Mouse (Mus musculus): ENCODE results near the gene Olfr1361. TPM values are rescaled to one million over a fixed set of nuclear protein-coding genes. Genes with fewer than 3 reads are reported as not detected.

Olfr1361 gene
- total and polyA plus RNA-seq, 3 experiments, result 0.05 TPM; not detected in 2

- DNase-seq (ENCODE audit: low spot score), result no peak
- Histone ChIP-seq H3K27me3 (ENCODE audit: insufficient read depth, low read length) (no peaks in the 10 kb centered on the region), H3K4me1 (ENCODE audit: insufficient read depth, low read depth, low read length) (no peaks in the 10 kb centered on the region), H3K36me3 (replicated peaks) (no peaks in the 10 kb centered on the region), H3K4me3 (ENCODE audit: low read depth, low read length) (no peak within 1 kb of the TSS), H3K9me3 (replicated peaks) (no peaks in the 10 kb centered on the region)
- ATAC-seq (ENCODE audit: extremely low read depth, insufficient number of reproducible peaks, low FRiP score, poor library complexity, severe bottlenecking), result no peak
- TF ChIP-seq TAL1 (conservative IDR thresholded peaks at IDR 0.05; ENCODE audit: low read depth, low read length), result no peak
- no peak for TF ChIP-seq POLR2AphosphoS5 (IDR thresholded peaks at IDR 0.05; ENCODE audit: insufficient replicate concordance, low read depth, low read length)
- no peak for TF ChIP-seq GATA1 (IDR thresholded peaks at IDR 0.05; ENCODE audit: borderline replicate concordance, low read length)
- no peak for TF ChIP-seq GATA2 (IDR thresholded peaks at IDR 0.05; ENCODE audit: borderline replicate concordance, low read depth, low read length)
- TF ChIP-seq CTCF (IDR thresholded peaks at IDR 0.05; ENCODE audit: low read depth, low read length), result no peak
Observed at GRCm38 (mm10) chr13:21677305-21677704, 14.1 kb upstream of the Olfr1361 start, which contains the start of gene Olfr1360. TSS of gene Olfr1360 (minus strand) at chr13:21677405.

DNA sequence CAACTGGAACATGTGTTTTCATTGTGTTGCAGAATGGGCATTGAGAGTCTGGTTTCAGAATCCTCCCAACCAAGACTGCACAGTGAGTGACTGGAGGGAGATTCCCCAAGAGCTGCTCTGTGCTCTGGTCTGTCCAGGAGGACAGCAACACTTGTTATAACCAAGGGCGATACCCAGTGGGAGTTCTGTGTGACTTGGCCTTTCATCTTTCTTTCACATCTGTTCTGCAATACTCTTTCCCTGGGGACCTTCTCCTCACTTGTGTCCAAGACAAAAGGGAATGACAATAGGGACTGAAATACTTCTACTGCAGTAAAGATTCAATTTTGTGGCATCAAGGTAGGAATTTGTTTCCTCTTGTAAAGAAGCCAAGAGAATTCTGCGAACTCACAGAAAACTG is 20.8 kb downstream of the Olfr1361 start, which contains the start of gene Olfr11:
Gene Olfr11 (minus strand): TSS at position 101 of the 400 bp plus-strand sequence.
- DNase-seq (ENCODE audit: low spot score) (no peak), ATAC-seq (ENCODE audit: extremely low read depth, insufficient number of reproducible peaks, low FRiP score, poor library complexity, severe bottlenecking) (no peak)
- Histone ChIP-seq H3K4me3 (ENCODE audit: low read depth, low read length) (no peak within 1 kb of the TSS), H3K36me3 (replicated peaks) (no peaks in the 10 kb centered on the region), H3K9me3 (replicated peaks) (no peaks in the 10 kb centered on the region), H3K27me3 (ENCODE audit: insufficient read depth, low read length) (peaks cover 5% of the 10 kb centered on the region; the same call in 1 of the 2 replicates), H3K4me1 (ENCODE audit: insufficient read depth, low read depth, low read length) (no peaks in the 10 kb centered on the region)
- TF ChIP-seq POLR2AphosphoS5 (IDR thresholded peaks at IDR 0.05; ENCODE audit: insufficient replicate concordance, low read depth, low read length), result no peak
- TF ChIP-seq CTCF (IDR thresholded peaks at IDR 0.05; ENCODE audit: low read depth, low read length), result no peak
- TF ChIP-seq TAL1 (conservative IDR thresholded peaks at IDR 0.05; ENCODE audit: low read depth, low read length), result no peak
- no peak for TF ChIP-seq GATA2 (IDR thresholded peaks at IDR 0.05; ENCODE audit: borderline replicate concordance, low read depth, low read length)

DNA sequence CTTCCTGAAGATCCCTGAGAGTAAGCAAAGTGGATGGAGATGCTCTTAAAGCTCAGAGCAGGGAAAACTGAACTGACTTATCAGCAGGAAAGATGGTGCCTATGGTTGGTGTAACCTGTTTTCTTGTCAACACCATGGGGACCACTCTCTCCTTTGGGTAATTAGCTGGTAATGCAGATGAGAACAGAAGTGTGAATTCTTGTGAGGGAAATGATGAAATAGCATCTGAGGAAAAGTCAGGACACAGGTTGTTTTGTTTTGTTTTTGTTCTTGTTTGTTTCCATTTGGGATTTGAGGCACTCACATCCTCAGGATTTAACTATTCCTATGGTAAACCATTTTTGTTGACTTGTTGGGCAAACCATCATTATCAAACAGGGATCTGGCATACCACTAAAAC is 49.3 kb downstream of the Olfr1361 start, which contains the start of gene Olfr1362:
Gene Olfr1362 (minus strand): TSS at position 101 of the 400 bp plus-strand sequence.
- Histone ChIP-seq H3K9me3 (replicated peaks) (no peaks in the 10 kb centered on the region), H3K4me1 (ENCODE audit: insufficient read depth, low read depth, low read length) (no peaks in the 10 kb centered on the region), H3K4me3 (ENCODE audit: low read depth, low read length) (no peak within 1 kb of the TSS), H3K27me3 (ENCODE audit: insufficient read depth, low read length) (no peaks in the 10 kb centered on the region; the same call in 1 of the 2 replicates), H3K36me3 (replicated peaks) (no peaks in the 10 kb centered on the region)
- TF ChIP-seq CTCF (IDR thresholded peaks at IDR 0.05; ENCODE audit: low read depth, low read length), result no peak
- no peak for TF ChIP-seq POLR2AphosphoS5 (IDR thresholded peaks at IDR 0.05; ENCODE audit: insufficient replicate concordance, low read depth, low read length)
- no peak for TF ChIP-seq GATA2 (IDR thresholded peaks at IDR 0.05; ENCODE audit: borderline replicate concordance, low read depth, low read length)
- TF ChIP-seq TAL1 (conservative IDR thresholded peaks at IDR 0.05; ENCODE audit: low read depth, low read length), result no peak
- ATAC-seq (ENCODE audit: extremely low read depth, insufficient number of reproducible peaks, low FRiP score, poor library complexity, severe bottlenecking) (no peak), DNase-seq (ENCODE audit: low spot score) (no peak)

Other genes starting within 250 kb of the Olfr1361 start
Only the 20 nearest of the 33 such genes appear.
- 36.9 and 42.1 TPM in 2 replicates for gene Zkscan8, start 132.3 kb downstream of the Olfr1361 start, total RNA-seq (2014; fragmentation: Nextera tagmentation)
- 14.2 and 15.7 TPM in 2 replicates for gene Zkscan8, start 132.3 kb downstream of the Olfr1361 start, total RNA-seq (2017)
- 4.3 and 5.8 TPM in 2 replicates for gene Zkscan8, start 132.3 kb downstream of the Olfr1361 start, polyA plus RNA-seq (2012)
- not detected in 2 replicates for gene Olfr1366, start 120.6 kb downstream of the Olfr1361 start, total RNA-seq (2014; fragmentation: Nextera tagmentation)
- 0.23 and 0.44 TPM in 2 replicates for gene Olfr1366, start 120.6 kb downstream of the Olfr1361 start, total RNA-seq (2017)
- not detected in 2 replicates for gene Olfr1366, start 120.6 kb downstream of the Olfr1361 start, polyA plus RNA-seq (2012)
- not detected in 2 replicates for gene Olfr1535, start 103.5 kb downstream of the Olfr1361 start, total RNA-seq (2014; fragmentation: Nextera tagmentation)
- 0.06 and 0.11 TPM in 2 replicates for gene Olfr1535, start 103.5 kb downstream of the Olfr1361 start, total RNA-seq (2017)
- not detected in 2 replicates for gene Olfr1535, start 103.5 kb downstream of the Olfr1361 start, polyA plus RNA-seq (2012)
- gene Olfr1364, start 81.6 kb downstream of the Olfr1361 start, total RNA-seq (2014; fragmentation: Nextera tagmentation), result not detected in 2 replicates
- 0.17 and 0.27 TPM in 2 replicates for gene Olfr1364, start 81.6 kb downstream of the Olfr1361 start, total RNA-seq (2017)
- gene Olfr1364, start 81.6 kb downstream of the Olfr1361 start, polyA plus RNA-seq (2012), result not detected in 2 replicates
- gene Olfr1362, start 49.4 kb downstream of the Olfr1361 start, total RNA-seq (2014; fragmentation: Nextera tagmentation), result not detected in 2 replicates
- gene Olfr1362, start 49.4 kb downstream of the Olfr1361 start, total RNA-seq (2017), result 0.06 TPM in 1 of 2 replicates, not detected in the other
- not detected in 2 replicates for gene Olfr1362, start 49.4 kb downstream of the Olfr1361 start, polyA plus RNA-seq (2012)
- gene Olfr11, start 20.9 kb downstream of the Olfr1361 start, total RNA-seq (2014; fragmentation: Nextera tagmentation), result not detected in 2 replicates
- gene Olfr11, start 20.9 kb downstream of the Olfr1361 start, total RNA-seq (2017), result 0.05 TPM in 1 of 2 replicates, not detected in the other
- gene Olfr11, start 20.9 kb downstream of the Olfr1361 start, polyA plus RNA-seq (2012), result not detected in 2 replicates
- not detected in 2 replicates for gene Olfr1360, start 14.0 kb upstream of the Olfr1361 start, total RNA-seq (2014; fragmentation: Nextera tagmentation)
- gene Olfr1360, start 14.0 kb upstream of the Olfr1361 start, total RNA-seq (2017), result not detected in 2 replicates
- not detected in 2 replicates for gene Olfr1360, start 14.0 kb upstream of the Olfr1361 start, polyA plus RNA-seq (2012)
- not detected in 2 replicates for gene Olfr1359, start 34.7 kb upstream of the Olfr1361 start, total RNA-seq (2014; fragmentation: Nextera tagmentation)
- gene Olfr1359, start 34.7 kb upstream of the Olfr1361 start, total RNA-seq (2017), result 0.12 and 0.22 TPM in 2 replicates
- gene Olfr1359, start 34.7 kb upstream of the Olfr1361 start, polyA plus RNA-seq (2012), result not detected in 2 replicates
- 900 and 963 TPM in 2 replicates for gene Hist1h2bl, start 52.8 kb upstream of the Olfr1361 start, total RNA-seq (2014; fragmentation: Nextera tagmentation)
- 1,351 and 1,816 TPM in 2 replicates for gene Hist1h2bl, start 52.8 kb upstream of the Olfr1361 start, total RNA-seq (2017)
- 2.1 and 8.3 TPM in 2 replicates for gene Hist1h2bl, start 52.8 kb upstream of the Olfr1361 start, polyA plus RNA-seq (2012)
- 968 and 989 TPM in 2 replicates for gene Hist1h2ai, start 53.0 kb upstream of the Olfr1361 start, total RNA-seq (2014; fragmentation: Nextera tagmentation)
- gene Hist1h2ai, start 53.0 kb upstream of the Olfr1361 start, total RNA-seq (2017), result 2,644 and 2,651 TPM in 2 replicates
- gene Hist1h2ai, start 53.0 kb upstream of the Olfr1361 start, polyA plus RNA-seq (2012), result 2,561 and 4,652 TPM in 2 replicates
- gene Hist1h3h, start 54.3 kb upstream of the Olfr1361 start, total RNA-seq (2014; fragmentation: Nextera tagmentation), result 178 and 383 TPM in 2 replicates
- gene Hist1h3h, start 54.3 kb upstream of the Olfr1361 start, total RNA-seq (2017), result 634 and 1,163 TPM in 2 replicates
- gene Hist1h3h, start 54.3 kb upstream of the Olfr1361 start, polyA plus RNA-seq (2012), result 29.3 and 131 TPM in 2 replicates
- gene Hist1h2bm, start 58.7 kb upstream of the Olfr1361 start, total RNA-seq (2014; fragmentation: Nextera tagmentation), result 170 and 209 TPM in 2 replicates
- 309 and 556 TPM in 2 replicates for gene Hist1h2bm, start 58.7 kb upstream of the Olfr1361 start, total RNA-seq (2017)
- gene Hist1h2bm, start 58.7 kb upstream of the Olfr1361 start, polyA plus RNA-seq (2012), result 1.2 and 3.4 TPM in 2 replicates
- 20.2 and 51.9 TPM in 2 replicates for gene Hist1h4j, start 71.7 kb upstream of the Olfr1361 start, total RNA-seq (2014; fragmentation: Nextera tagmentation)
- 121 TPM in 2 replicates for gene Hist1h4j, start 71.7 kb upstream of the Olfr1361 start, total RNA-seq (2017)
- gene Hist1h4j, start 71.7 kb upstream of the Olfr1361 start, polyA plus RNA-seq (2012), result 1.2 and 6.4 TPM in 2 replicates
- gene Hist1h4k, start 87.1 kb upstream of the Olfr1361 start, total RNA-seq (2014; fragmentation: Nextera tagmentation), result 1,076 and 1,147 TPM in 2 replicates
- 4,982 and 5,364 TPM in 2 replicates for gene Hist1h4k, start 87.1 kb upstream of the Olfr1361 start, total RNA-seq (2017)
- gene Hist1h4k, start 87.1 kb upstream of the Olfr1361 start, polyA plus RNA-seq (2012), result 12.1 and 66.9 TPM in 2 replicates
- 1,742 and 2,057 TPM in 2 replicates for gene Hist1h2ak, start 90.4 kb upstream of the Olfr1361 start, total RNA-seq (2014; fragmentation: Nextera tagmentation)
- 1,288 and 1,589 TPM in 2 replicates for gene Hist1h2ak, start 90.4 kb upstream of the Olfr1361 start, total RNA-seq (2017)
- 71.1 and 196 TPM in 2 replicates for gene Hist1h2ak, start 90.4 kb upstream of the Olfr1361 start, polyA plus RNA-seq (2012)
- gene Hist1h2bn, start 90.7 kb upstream of the Olfr1361 start, total RNA-seq (2014; fragmentation: Nextera tagmentation), result 350 and 535 TPM in 2 replicates
- gene Hist1h2bn, start 90.7 kb upstream of the Olfr1361 start, total RNA-seq (2017), result 410 and 794 TPM in 2 replicates
- gene Hist1h2bn, start 90.7 kb upstream of the Olfr1361 start, polyA plus RNA-seq (2012), result 0.90 and 0.98 TPM in 2 replicates
- 919 and 956 TPM in 2 replicates for gene Hist1h1b, start 117.2 kb upstream of the Olfr1361 start, total RNA-seq (2014; fragmentation: Nextera tagmentation)
- gene Hist1h1b, start 117.2 kb upstream of the Olfr1361 start, total RNA-seq (2017), result 975 and 1,171 TPM in 2 replicates
- gene Hist1h1b, start 117.2 kb upstream of the Olfr1361 start, polyA plus RNA-seq (2012), result 2.9 and 8.3 TPM in 2 replicates
- gene Hist1h3i, start 120.0 kb upstream of the Olfr1361 start, total RNA-seq (2014; fragmentation: Nextera tagmentation), result 770 and 1,209 TPM in 2 replicates
- gene Hist1h3i, start 120.0 kb upstream of the Olfr1361 start, total RNA-seq (2017), result 347 and 472 TPM in 2 replicates
- gene Hist1h3i, start 120.0 kb upstream of the Olfr1361 start, polyA plus RNA-seq (2012), result 9.7 and 61.6 TPM in 2 replicates
- 14.4 and 62.3 TPM in 2 replicates for gene Hist1h2an, start 123.8 kb upstream of the Olfr1361 start, total RNA-seq (2014; fragmentation: Nextera tagmentation)
- 76.2 and 144 TPM in 2 replicates for gene Hist1h2an, start 123.8 kb upstream of the Olfr1361 start, total RNA-seq (2017)
- 18.0 and 48.6 TPM in 2 replicates for gene Hist1h2an, start 123.8 kb upstream of the Olfr1361 start, polyA plus RNA-seq (2012)
- gene Hist1h2bp, start 124.1 kb upstream of the Olfr1361 start, total RNA-seq (2014; fragmentation: Nextera tagmentation), result 88.4 and 192 TPM in 2 replicates
- gene Hist1h2bp, start 124.1 kb upstream of the Olfr1361 start, total RNA-seq (2017), result 55.4 and 77.8 TPM in 2 replicates
- gene Hist1h2bp, start 124.1 kb upstream of the Olfr1361 start, polyA plus RNA-seq (2012), result 6.8 and 18.8 TPM in 2 replicates